Mouse (Mus musculus) liver, adult 2 months (tissue): ENCODE measurements at regions not wholly inside any gene's neighbourhood (a gene's known extent, or its start where the extent isn't known, plus 50 kb on each side); places are given as distances from the start of the nearest gene placed in this dataset.

ENCODE experiments used
- CTCF ChIP-seq: fragments of 200-500 bp; IDR thresholded peaks from 2 replicates; pipeline ENCODE4 v1.5.1; 2011; ENCODE audit warnings: low read depth, low read length, control low read depth
- POLR2A ChIP-seq: fragments of 200-500 bp; IDR thresholded peaks from 2 replicates; pipeline ENCODE4 v1.6.1; 2011; ENCODE audit warnings: low read length, control low read depth; ENCODE audit not compliant: insufficient read depth; ENCODE audit errors: extremely low read depth

- TF ChIP-seq CTCF (no peak), POLR2A (no peak)
These were observed 530.9 kb upstream of the Gje1 start for GRCm38 (mm10) chr10:15248899-15249298.
